Mouse (Mus musculus) stomach, embryonic 15.5 days (tissue): Measurements from ENCODE around the gene Elobl. TPM values are rescaled to one million over a fixed set of nuclear protein-coding genes. Genes with fewer than 3 reads are reported as not detected.

Experiments
- ATAC-seq: fragments of 200-750 bp; cut with Nextera tagmentation; 2 replicates; pipeline ENCODE4 v1.8.0; 2017; ENCODE audit warnings: low read depth, moderate number of reproducible peaks, moderate TSS enrichment; ENCODE audit not compliant: insufficient read depth, low FRiP score
- H3K27ac ChIP-seq: fragments of 300-500 bp; sonication (generic); 2 replicates; pipeline ENCODE4 v1.5.1; 2015; ENCODE audit warnings: mild to moderate bottlenecking, inconsistent platforms
- H3K27me3 ChIP-seq: fragments of 300-500 bp; sonication (generic); replicated peaks from 2 replicates; pipeline ENCODE4 v1.6.1; 2015; ENCODE audit warnings: inconsistent platforms
- H3K36me3 ChIP-seq: fragments of 300-500 bp; sonication (generic); 2 replicates; pipeline ENCODE4 v1.6.1; 2015; ENCODE audit warnings: inconsistent platforms
- H3K4me1 ChIP-seq: fragments of 300-500 bp; sonication (generic); 2 replicates; pipeline ENCODE4 v1.6.1; 2015; ENCODE audit warnings: inconsistent platforms
- H3K4me2 ChIP-seq: fragments of 300-500 bp; sonication (generic); 2 replicates; pipeline ENCODE4 v1.6.1; 2015; ENCODE audit warnings: mild to moderate bottlenecking, inconsistent platforms
- H3K4me3 ChIP-seq: fragments of 300-500 bp; sonication (generic); replicated peaks from 2 replicates; pipeline ENCODE4 v1.5.1; 2015; ENCODE audit warnings: inconsistent platforms
- H3K9ac ChIP-seq: fragments of 300-500 bp; sonication (generic); 2 replicates; pipeline ENCODE4 v1.6.1; 2015; ENCODE audit warnings: inconsistent platforms
- H3K9me3 ChIP-seq: fragments of 300-500 bp; sonication (generic); 2 replicates; pipeline ENCODE4 v1.6.1; 2016; ENCODE audit warnings: inconsistent platforms
- WGBS: fragments of 180-500 bp; shearing (Covaris S2); methylation state at CpG from one replicate; pipeline ENCODE4 v1.1.7; 2015; 5-methylcytosine and 5-hydroxymethylcytosine counted together
- polyA plus RNA-seq: library from polyadenylated mRNA; unstranded; fragments of >200 nt; fragmentation: Nextera tagmentation; extraction: Ambion mirVana; gene quantifications from 2 replicates; pipeline ENCODE4 v1.2.1, GENCODE M21; 2015

Elobl gene
- polyA plus RNA-seq, 1 experiment from 2014 or later, result not detected

DNA sequence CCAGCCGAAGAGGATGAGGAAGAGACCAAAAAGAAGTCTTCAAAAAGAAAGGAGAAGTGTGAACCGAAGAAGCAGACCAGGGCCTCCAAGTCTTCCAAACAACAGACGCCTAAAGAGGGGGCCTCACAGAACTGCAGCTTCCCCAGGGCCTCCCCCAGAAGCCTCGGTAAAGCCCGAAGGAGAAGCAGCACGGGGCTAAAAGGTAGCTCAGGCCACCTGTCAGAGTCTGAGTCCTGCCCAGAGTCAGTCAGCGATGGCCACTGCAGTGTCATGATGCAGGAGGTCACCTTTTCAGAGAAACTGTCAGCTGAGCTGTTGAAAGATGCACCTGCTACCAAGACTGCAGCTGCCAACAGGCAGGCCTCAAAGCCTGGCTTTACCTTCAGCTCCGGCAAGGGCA, 14.6 kb upstream of the Elobl start:
- H3K4me2 ChIP-seq, result no peak overlapping the region
- H3K9me3 ChIP-seq, result no peaks in the 10 kb centered on the region
- no peak overlapping the region for H3K4me3 ChIP-seq
- H3K36me3 ChIP-seq, result peaks cover 10% of the 10 kb centered on the region
- no peak overlapping the region for H3K9ac ChIP-seq
- H3K27me3 ChIP-seq, result no peaks in the 10 kb centered on the region
- 80% methylated on average over 8 of the region's 8 CpGs for WGBS
- no peak for ATAC-seq
- H3K4me1 ChIP-seq, result no peaks in the 10 kb centered on the region
- H3K27ac ChIP-seq, result no peak overlapping the region

DNA sequence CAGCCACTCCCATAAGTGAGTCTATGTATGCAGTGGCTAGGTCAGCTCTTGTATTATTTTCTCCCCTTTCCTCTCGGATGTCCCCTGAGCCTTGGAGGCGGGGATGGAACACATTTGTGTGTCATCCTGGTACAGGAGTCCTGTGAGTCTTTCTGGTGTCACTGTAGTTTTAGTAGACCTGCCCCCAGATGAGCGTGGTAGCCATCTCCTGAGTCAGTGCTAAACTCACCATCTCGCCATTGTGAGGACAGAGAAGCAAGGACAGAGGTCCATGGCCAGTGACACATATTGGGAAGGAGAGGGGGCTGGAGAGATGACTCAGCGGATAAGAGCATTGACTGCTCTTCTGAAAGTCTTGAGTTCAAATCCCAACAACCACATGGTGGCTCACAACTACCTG, 10.5 kb upstream of the Elobl start:
- Histone ChIP-seq H3K9me3 (no peaks in the 10 kb centered on the region), H3K27ac (no peak overlapping the region), H3K4me3 (no peak overlapping the region), H3K4me2 (no peak overlapping the region), H3K9ac (no peak overlapping the region), H3K27me3 (no peaks in the 10 kb centered on the region), H3K36me3 (no peaks in the 10 kb centered on the region), H3K4me1 (peaks cover 5% of the 10 kb centered on the region; the same call in 1 of the 2 replicates)
- WGBS, result 91% methylated on average over 5 of the region's 5 CpGs
- no peak for ATAC-seq

DNA sequence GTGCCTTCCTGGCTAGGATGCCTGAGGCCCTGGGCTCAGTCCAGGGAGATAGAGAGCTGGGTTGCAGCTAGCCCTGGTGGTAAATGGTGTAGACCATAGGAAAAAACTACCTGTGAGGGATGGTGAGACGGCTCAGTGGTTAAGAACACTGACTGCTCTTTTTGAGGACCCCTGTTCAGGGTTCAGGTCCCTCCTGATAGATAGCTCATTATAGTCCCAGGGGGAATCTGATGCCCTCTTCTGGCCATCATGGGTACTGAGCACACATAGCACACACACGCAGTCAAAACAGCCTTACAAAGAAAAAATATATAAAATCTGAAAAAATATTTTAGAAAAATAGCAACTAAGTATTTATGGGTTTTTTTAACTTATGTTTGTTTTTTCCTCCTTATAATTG, 9.6 kb upstream of the Elobl start:
- no peaks in the 10 kb centered on the region for H3K27me3 ChIP-seq
- H3K36me3 ChIP-seq, result no peaks in the 10 kb centered on the region
- WGBS, result 99% methylated on average over 2 of the region's 2 CpGs
- no peak overlapping the region for H3K27ac ChIP-seq
- H3K9ac ChIP-seq, result no peak overlapping the region
- peaks cover 5% of the 10 kb centered on the region; the same call in 1 of the 2 replicates for H3K4me1 ChIP-seq
- no peak for ATAC-seq
- no peak overlapping the region for H3K4me2 ChIP-seq
- H3K4me3 ChIP-seq, result no peak overlapping the region
- H3K9me3 ChIP-seq, result no peaks in the 10 kb centered on the region

DNA sequence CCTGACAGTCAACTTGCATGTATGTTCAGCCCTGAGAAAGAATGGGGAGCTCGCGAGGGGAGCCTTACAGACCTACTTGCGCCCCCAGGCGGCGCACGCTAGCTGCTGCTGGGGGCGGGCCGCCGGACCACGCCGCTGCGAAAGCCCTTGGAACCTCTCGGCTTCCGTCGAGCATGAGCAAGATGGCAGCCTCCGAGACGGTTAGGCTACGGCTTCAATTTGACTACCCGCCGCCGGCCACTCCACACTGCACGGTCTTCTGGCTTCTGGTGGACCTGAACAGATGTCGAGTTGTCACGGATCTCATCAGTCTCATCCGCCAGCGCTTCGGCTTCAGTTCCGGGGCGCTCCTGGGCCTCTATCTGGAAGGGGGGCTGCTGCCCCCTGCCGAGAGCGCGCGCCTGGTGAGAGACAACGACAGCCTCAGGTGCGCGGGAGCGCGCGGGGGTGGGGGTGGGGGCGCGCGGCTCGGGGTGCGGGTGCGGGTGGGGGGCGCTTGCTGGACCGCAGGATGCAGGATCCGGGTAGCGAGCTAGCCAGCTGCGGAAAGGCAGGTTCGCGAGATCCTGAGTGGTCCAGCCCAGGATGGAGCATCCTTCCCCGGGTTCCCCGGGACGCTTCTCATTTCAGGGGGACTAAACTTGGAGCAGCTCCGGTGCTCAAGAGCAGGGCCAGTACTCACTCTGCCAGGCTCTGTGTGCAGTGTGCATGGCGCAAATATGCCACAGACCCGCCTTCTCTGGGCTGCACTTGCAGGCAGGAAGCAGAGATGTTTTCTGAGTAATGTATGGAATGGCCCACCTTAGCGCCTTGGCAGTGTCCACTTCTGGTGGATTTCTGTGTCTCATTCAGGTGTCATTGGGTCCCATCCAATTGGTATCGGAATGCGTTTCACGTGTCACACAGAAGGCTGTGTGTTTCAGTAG, 7.3 kb upstream of the Elobl start:
- H3K4me1 ChIP-seq, result peaks cover 5% of the 10 kb centered on the region; the same call in 1 of the 2 replicates
- peak overlapping the region; percentile 60 for H3K9ac ChIP-seq
- WGBS, result 1% methylated on average over 61 of the region's 62 CpGs
- peak overlapping the region; percentile 62 for H3K4me2 ChIP-seq
- peak overlapping the region; percentile 71 for H3K4me3 ChIP-seq
- H3K27me3 ChIP-seq, result no peaks in the 10 kb centered on the region
- ATAC-seq, result peak; percentile 82
- H3K9me3 ChIP-seq, result no peaks in the 10 kb centered on the region
- peak overlapping the region; percentile 79 for H3K27ac ChIP-seq
- no peaks in the 10 kb centered on the region for H3K36me3 ChIP-seq

DNA sequence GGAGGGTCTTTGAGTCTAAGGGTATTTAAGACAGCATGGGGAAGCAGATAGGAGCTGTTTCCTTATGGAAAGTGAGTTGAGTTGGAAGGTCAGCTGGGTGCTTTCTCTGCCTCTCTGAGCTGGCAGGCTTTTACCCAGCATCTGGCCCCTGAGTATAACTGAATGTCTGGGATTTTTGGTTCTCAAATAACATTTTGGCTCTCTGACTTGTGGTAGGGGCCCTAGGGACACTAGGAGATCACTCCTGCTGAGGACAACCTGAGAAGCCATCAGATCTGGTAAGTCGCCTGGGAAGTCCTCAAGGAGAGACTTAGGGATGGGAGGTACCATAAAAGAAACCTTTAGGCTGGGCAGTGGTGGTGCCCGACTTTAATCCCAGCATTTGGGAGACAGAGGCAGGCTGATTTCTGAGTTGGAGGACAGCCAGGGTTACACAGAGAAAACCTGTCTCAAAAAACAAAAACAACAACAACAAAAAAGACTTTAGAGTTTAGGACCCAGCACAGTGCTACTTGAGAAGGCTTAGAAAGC, 3.5 kb upstream of the Elobl start, which contains the start of gene Coil:
Coil (plus strand) TSS at position 51 of the 531 bp plus-strand sequence.
- Histone ChIP-seq H3K4me3 (no peak within 1 kb of the TSS), H3K4me1 (peaks cover 5% of the 10 kb centered on the region; the same call in 1 of the 2 replicates), H3K27ac (no peak within 1 kb of the TSS), H3K27me3 (no peaks in the 10 kb centered on the region), H3K9me3 (no peaks in the 10 kb centered on the region), H3K4me2 (no peak within 1 kb of the TSS), H3K36me3 (no peaks in the 10 kb centered on the region), H3K9ac (no peak within 1 kb of the TSS)
- 38% methylated on average over 2 of the region's 2 CpGs for WGBS
- no peak for ATAC-seq

DNA sequence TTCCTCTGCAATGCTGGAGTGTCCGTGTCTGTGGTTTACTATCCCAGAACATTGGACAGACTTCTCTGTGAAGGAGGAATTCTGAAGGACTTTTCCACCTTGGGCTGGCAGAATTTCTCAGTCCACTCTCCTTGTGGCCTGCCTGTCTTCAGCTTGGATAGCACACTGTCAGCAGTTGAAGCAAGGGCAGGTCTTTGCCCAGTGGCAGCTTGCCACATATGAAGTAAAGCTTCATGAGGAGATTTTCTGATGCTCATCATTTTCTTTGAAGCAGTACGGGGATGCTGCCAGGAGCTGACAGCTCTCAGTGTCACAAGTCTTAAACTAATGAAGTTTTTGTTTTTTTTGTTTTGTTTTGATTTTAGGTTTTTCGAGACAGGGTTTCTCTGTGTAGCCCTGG, 7.9 kb downstream of the Elobl start:
- no peak for ATAC-seq
- no peak overlapping the region for H3K4me2 ChIP-seq
- H3K36me3 ChIP-seq, result no peaks in the 10 kb centered on the region
- 0 out of 2 replicates have a peak, but pooled peaks cover 4% of the 10 kb centered on the region for H3K4me1 ChIP-seq
- H3K4me3 ChIP-seq, result no peak overlapping the region
- no peaks in the 10 kb centered on the region for H3K9me3 ChIP-seq
- WGBS, result 73% methylated on average over 3 of the region's 3 CpGs
- H3K9ac ChIP-seq, result no peak overlapping the region
- no peaks in the 10 kb centered on the region for H3K27me3 ChIP-seq
- H3K27ac ChIP-seq, result no peak overlapping the region

DNA sequence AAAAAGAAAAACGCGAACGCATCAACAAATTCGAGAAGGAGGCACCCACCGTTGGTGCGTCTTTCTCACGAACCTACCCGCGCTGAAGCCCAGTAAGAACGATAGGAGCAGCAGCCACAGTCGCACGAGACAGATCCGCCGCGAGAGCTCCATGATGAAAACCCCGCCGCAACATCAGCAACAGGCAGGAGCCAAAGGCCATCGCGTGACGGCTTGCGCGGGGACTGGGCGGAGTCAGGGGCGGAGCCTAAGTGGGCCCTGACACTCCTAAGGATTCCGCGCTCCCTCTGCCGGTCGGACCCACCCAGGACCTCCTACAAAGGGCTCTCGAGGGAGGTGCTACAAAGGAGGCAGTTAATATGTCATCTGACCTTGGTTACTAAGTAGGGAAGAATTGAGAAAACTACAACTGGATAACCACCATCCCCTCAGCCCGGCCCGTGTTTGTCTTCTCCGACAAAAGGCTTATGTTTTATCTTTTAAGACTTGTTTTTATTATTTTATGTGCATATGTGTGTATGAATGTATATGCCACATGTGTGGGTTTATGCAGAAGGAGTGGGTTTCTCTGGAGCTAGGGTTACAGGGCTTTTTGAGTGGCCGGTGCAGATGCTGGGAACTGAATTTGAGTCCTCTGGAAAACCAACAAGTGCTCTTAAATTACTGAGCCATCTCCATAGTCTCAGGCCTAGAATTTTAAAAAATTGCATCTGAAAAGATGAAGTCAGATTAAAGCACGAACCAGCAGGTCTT, 11.3 kb downstream of the Elobl start, which contains the start of gene Scpep1:
Scpep1 (minus strand) TSS at position 249 of the 753 bp plus-strand sequence.
- Histone ChIP-seq H3K27me3 (no peaks in the 10 kb centered on the region), H3K9ac (0 out of 2 replicates have a peak within 1 kb of the TSS, but pooled peaks have one; percentile 16), H3K4me2 (peak within 1 kb of the TSS; percentile 56), H3K36me3 (0 out of 2 replicates have a peak, but pooled peaks cover 3% of the 10 kb centered on the region), H3K4me1 (0 out of 2 replicates have a peak, but pooled peaks cover 7% of the 10 kb centered on the region), H3K4me3 (peak within 1 kb of the TSS; percentile 59), H3K9me3 (no peaks in the 10 kb centered on the region), H3K27ac (peak within 1 kb of the TSS; percentile 69; the same call in 1 of the 2 replicates)
- 4% methylated on average over 34 of the region's 34 CpGs for WGBS
- ATAC-seq, result peak; percentile 97

DNA sequence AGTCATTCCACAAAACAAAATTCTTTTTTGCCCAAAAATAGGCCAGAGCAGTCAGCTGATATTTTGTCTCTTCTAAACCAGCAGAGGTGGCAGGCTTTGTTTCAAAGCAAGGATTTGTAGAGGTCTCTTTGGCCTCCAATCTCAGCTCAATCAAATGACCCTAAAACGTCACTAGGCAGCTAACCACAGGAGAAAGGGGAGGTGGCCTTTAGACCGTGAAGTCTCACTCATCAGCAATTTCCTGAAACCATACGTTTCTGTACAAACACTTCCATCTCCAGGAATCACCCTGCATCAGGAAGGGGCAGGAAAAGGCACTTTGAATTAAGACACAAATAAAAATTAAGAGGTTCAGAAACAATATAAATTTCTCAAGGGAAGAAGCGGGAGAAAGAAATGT, 11.9 kb downstream of the Elobl start:
- no peaks in the 10 kb centered on the region for H3K9me3 ChIP-seq
- peak overlapping the region; percentile 56 for H3K4me2 ChIP-seq
- peak; percentile 44; the same call in 1 of the 2 replicates for ATAC-seq
- peak overlapping the region; percentile 69; the same call in 1 of the 2 replicates for H3K27ac ChIP-seq
- H3K4me1 ChIP-seq, result 0 out of 2 replicates have a peak, but pooled peaks cover 7% of the 10 kb centered on the region
- H3K27me3 ChIP-seq, result no peaks in the 10 kb centered on the region
- H3K4me3 ChIP-seq, result peak overlapping the region; percentile 59
- 0 out of 2 replicates have a peak, but pooled peaks cover 3% of the 10 kb centered on the region for H3K36me3 ChIP-seq
- WGBS, result under 1% methylated on average over 4 of the region's 4 CpGs
- H3K9ac ChIP-seq, result 0 out of 2 replicates have a peak overlapping the region, but pooled peaks have one; percentile 16

DNA sequence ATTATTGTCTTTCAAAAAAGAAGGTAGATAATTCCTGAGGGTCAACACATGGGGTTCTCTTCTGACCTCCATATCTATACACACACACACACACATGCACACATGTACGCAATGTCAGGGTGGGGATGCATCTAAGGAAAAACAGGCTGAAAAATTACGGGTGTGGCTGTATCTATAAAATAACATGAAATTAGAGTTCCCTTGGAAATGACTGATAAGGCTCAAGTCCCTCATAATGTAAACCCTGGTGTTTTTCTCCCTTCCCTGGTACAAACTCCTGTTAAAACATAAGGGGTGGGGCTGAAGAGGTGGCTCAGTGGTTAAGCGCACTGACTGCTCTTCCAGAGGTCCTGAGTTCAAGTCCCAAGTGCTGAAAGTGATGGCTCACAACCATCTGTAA, 13.1 kb downstream of the Elobl start:
- no peak for ATAC-seq
- Histone ChIP-seq H3K4me3 (no peak overlapping the region), H3K9ac (no peak overlapping the region), H3K27me3 (no peaks in the 10 kb centered on the region), H3K27ac (no peak overlapping the region), H3K36me3 (0 out of 2 replicates have a peak, but pooled peaks cover 3% of the 10 kb centered on the region), H3K4me2 (no peak overlapping the region), H3K9me3 (no peaks in the 10 kb centered on the region), H3K4me1 (0 out of 2 replicates have a peak, but pooled peaks cover 7% of the 10 kb centered on the region)
- WGBS, result 80% methylated on average over 3 of the region's 3 CpGs

DNA sequence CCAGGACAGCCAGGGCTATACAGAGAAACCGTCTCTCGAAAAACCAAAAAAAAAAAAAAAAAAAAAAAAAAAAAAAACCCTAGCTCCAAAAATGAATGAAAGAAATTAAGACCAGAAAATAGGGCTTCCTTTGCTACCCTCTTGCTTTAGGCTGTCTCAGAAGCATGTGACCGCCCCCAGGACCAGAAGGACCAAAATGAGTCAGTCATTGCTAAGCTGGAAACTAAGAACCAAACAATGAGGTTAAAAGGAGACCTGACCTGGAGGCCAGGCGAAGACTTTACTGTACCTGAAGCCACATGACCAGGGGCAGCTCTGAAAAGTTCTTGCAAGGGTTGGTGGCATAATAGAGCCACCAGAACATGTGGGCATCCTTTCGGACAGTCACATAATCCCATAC, 14.6 kb downstream of the Elobl start:
- no peak overlapping the region for H3K27ac ChIP-seq
- 93% methylated on average over 5 of the region's 5 CpGs for WGBS
- no peak overlapping the region for H3K9ac ChIP-seq
- no peaks in the 10 kb centered on the region for H3K27me3 ChIP-seq
- H3K4me2 ChIP-seq, result no peak overlapping the region
- ATAC-seq, result no peak
- no peaks in the 10 kb centered on the region for H3K9me3 ChIP-seq
- H3K4me1 ChIP-seq, result 0 out of 2 replicates have a peak, but pooled peaks cover 7% of the 10 kb centered on the region
- no peak overlapping the region for H3K4me3 ChIP-seq
- 0 out of 2 replicates have a peak, but pooled peaks cover 3% of the 10 kb centered on the region for H3K36me3 ChIP-seq

DNA sequence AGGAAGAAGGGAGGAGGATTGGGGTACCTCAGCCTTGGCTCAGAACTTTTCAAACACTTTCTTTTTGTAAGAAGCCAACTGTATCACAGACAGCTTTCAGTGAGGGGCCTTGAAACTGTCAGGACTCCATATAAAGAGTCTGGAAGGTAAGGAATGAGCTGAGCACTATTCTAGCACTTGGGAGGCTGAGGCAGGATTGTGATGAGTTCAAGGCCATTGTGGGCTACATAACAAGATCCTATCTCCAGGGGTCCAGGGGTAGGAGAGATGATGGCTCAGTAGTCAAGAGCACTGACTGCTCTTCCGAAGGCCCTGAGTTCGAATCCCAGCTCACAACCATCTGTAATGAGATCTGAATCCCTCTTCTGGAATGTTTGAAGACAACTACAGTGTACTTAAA, 15.2 kb downstream of the Elobl start:
- 92% methylated on average over 2 of the region's 2 CpGs for WGBS
- Histone ChIP-seq H3K27ac (no peak overlapping the region), H3K36me3 (0 out of 2 replicates have a peak, but pooled peaks cover 3% of the 10 kb centered on the region), H3K9ac (no peak overlapping the region), H3K27me3 (no peaks in the 10 kb centered on the region), H3K4me2 (no peak overlapping the region), H3K9me3 (no peaks in the 10 kb centered on the region), H3K4me1 (0 out of 2 replicates have a peak, but pooled peaks cover 7% of the 10 kb centered on the region), H3K4me3 (no peak overlapping the region)
- ATAC-seq, result no peak
